Mouse (Mus musculus): ENCODE results near the gene Tle2. TPM values are rescaled to one million over a fixed set of nuclear protein-coding genes. Genes with fewer than 3 reads are reported as not detected.

Tle2 gene
- total and polyA plus RNA-seq, 2 experiments from 2014 or later = 10.4 to 11.9 TPM

GRCm38 (mm10) chr10:81633253-81634099 is 59.1 kb downstream of the Tle2 start:
- 4% methylated on average over 37 of the region's 37 CpGs for WGBS

GRCm38 (mm10) chr10:81636338-81636737 is 62.0 kb downstream of the Tle2 start:
- DNase-seq (ENCODE audit: low spot score) (no peak), ATAC-seq (ENCODE audit: insufficient read depth, low read depth) (no peak)
- Histone ChIP-seq H3K9ac (replicated peaks; ENCODE audit: low read depth, low read length) (no peak overlapping the region), H3K4me1 (ENCODE audit: control insufficient read depth, insufficient read depth) (no peaks in the 10 kb centered on the region), H3K27me3 (ENCODE audit: control insufficient read depth, insufficient read depth, low read length) (no peaks in the 10 kb centered on the region), H3K4me2 (ENCODE audit: low read depth, low read length) (no peak overlapping the region), H3K9me3 (replicated peaks; ENCODE audit: control insufficient read depth, low read length) (no peaks in the 10 kb centered on the region), H3K36me3 (replicated peaks; ENCODE audit: control insufficient read depth, insufficient read depth, low read length) (no peaks in the 10 kb centered on the region), H3K27ac (ENCODE audit: low read depth) (no peak overlapping the region), H3K4me3 (ENCODE audit: low read depth, low read length) (no peak overlapping the region)
- 16% methylated on average over 8 of the region's 8 CpGs for WGBS
- TF ChIP-seq EP300 (IDR thresholded peaks at IDR 0.05; ENCODE audit: low read depth) = no peak
- no peak for TF ChIP-seq CTCF (IDR thresholded peaks at IDR 0.05; ENCODE audit: low read depth)

More at GRCm38 (mm10) chr10:81633253-81634099, 59.1 kb downstream of the Tle2 start:
- peak overlapping the region; percentile 41 for H3K27ac ChIP-seq (ENCODE audit: low read depth)
- DNase-seq (ENCODE audit: low spot score) (peak; percentile 74), ATAC-seq (ENCODE audit: insufficient read depth, low read depth) (peak; percentile 85)
- H3K4me3 ChIP-seq (ENCODE audit: low read depth, low read length) = peak overlapping the region; percentile 52
- H3K4me2 ChIP-seq (ENCODE audit: low read depth, low read length) = peak overlapping the region; percentile 73
- no peaks in the 10 kb centered on the region for H3K36me3 ChIP-seq (replicated peaks; ENCODE audit: control insufficient read depth, insufficient read depth, low read length)
- no peaks in the 10 kb centered on the region for H3K9me3 ChIP-seq (replicated peaks; ENCODE audit: control insufficient read depth, low read length)
- no peaks in the 10 kb centered on the region for H3K4me1 ChIP-seq (ENCODE audit: control insufficient read depth, insufficient read depth)
- no peak for TF ChIP-seq EP300 (IDR thresholded peaks at IDR 0.05; ENCODE audit: low read depth)
- H3K27me3 ChIP-seq (ENCODE audit: control insufficient read depth, insufficient read depth, low read length) = no peaks in the 10 kb centered on the region
- H3K9ac ChIP-seq (replicated peaks; ENCODE audit: low read depth, low read length) = peak overlapping the region; percentile 42

- Histone ChIP-seq H3K27me3 (ENCODE audit: control insufficient read depth, insufficient read depth, low read length) (no peaks in the 10 kb centered on the region), H3K4me3 (ENCODE audit: low read depth, low read length) (no peak overlapping the region), H3K9ac (replicated peaks; ENCODE audit: low read depth, low read length) (no peak overlapping the region), H3K27ac (ENCODE audit: low read depth) (no peak overlapping the region), H3K9me3 (replicated peaks; ENCODE audit: control insufficient read depth, low read length) (no peaks in the 10 kb centered on the region), H3K4me1 (ENCODE audit: control insufficient read depth, insufficient read depth) (peaks cover 14% of the 10 kb centered on the region), H3K4me2 (ENCODE audit: low read depth, low read length) (no peak overlapping the region), H3K36me3 (replicated peaks; ENCODE audit: control insufficient read depth, insufficient read depth, low read length) (no peaks in the 10 kb centered on the region)
- no peak for ATAC-seq (ENCODE audit: insufficient read depth, low read depth)
- TF ChIP-seq CTCF (IDR thresholded peaks at IDR 0.05; ENCODE audit: low read depth) (no peak), EP300 (IDR thresholded peaks at IDR 0.05; ENCODE audit: low read depth) (no peak)
- DNase-seq (ENCODE audit: low spot score) = no peak
- 68% methylated on average over 6 of the region's 6 CpGs for WGBS
These were observed 63.7 kb downstream of the Tle2 start for GRCm38 (mm10) chr10:81638101-81638500.

Other genes with a start within 250 kb of the Tle2 start
- 4.7 and 10.5 TPM in 2 replicates for gene Tbxa2r, start 245.8 kb upstream of the Tle2 start, total RNA-seq (2014; rRNA removed; ENCODE audit: low replicate concordance)
- gene Tbxa2r, start 245.8 kb upstream of the Tle2 start, polyA plus RNA-seq (2015; fragmentation: Nextera tagmentation; extraction: Ambion mirVana) = 6.3 and 7.0 TPM in 2 replicates
- 0.08 and 0.12 TPM in 2 replicates for gene Gipc3, start 231.3 kb upstream of the Tle2 start, total RNA-seq (2014; rRNA removed; ENCODE audit: low replicate concordance)
- 0.16 and 0.21 TPM in 2 replicates for gene Gipc3, start 231.3 kb upstream of the Tle2 start, polyA plus RNA-seq (2015; fragmentation: Nextera tagmentation; extraction: Ambion mirVana)
- 63.9 and 80.7 TPM in 2 replicates for gene Hmg20b, start 224.1 kb upstream of the Tle2 start, total RNA-seq (2014; rRNA removed; ENCODE audit: low replicate concordance)
- gene Hmg20b, start 224.1 kb upstream of the Tle2 start, polyA plus RNA-seq (2015; fragmentation: Nextera tagmentation; extraction: Ambion mirVana) = 92.3 and 94.5 TPM in 2 replicates
- 20.2 and 30.5 TPM in 2 replicates for gene Mfsd12, start 217.1 kb upstream of the Tle2 start, total RNA-seq (2014; rRNA removed; ENCODE audit: low replicate concordance)
- 10.3 and 11.4 TPM in 2 replicates for gene Mfsd12, start 217.1 kb upstream of the Tle2 start, polyA plus RNA-seq (2015; fragmentation: Nextera tagmentation; extraction: Ambion mirVana)
- not detected in 2 replicates for gene 4930404N11Rik, start 208.7 kb upstream of the Tle2 start, total RNA-seq (2014; rRNA removed; ENCODE audit: low replicate concordance)
- 0.68 and 1.0 TPM in 2 replicates for gene 4930404N11Rik, start 208.7 kb upstream of the Tle2 start, polyA plus RNA-seq (2015; fragmentation: Nextera tagmentation; extraction: Ambion mirVana)
- 47.6 and 53.9 TPM in 2 replicates for gene Fzr1, start 196.0 kb upstream of the Tle2 start, total RNA-seq (2014; rRNA removed; ENCODE audit: low replicate concordance)
- gene Fzr1, start 196.0 kb upstream of the Tle2 start, polyA plus RNA-seq (2015; fragmentation: Nextera tagmentation; extraction: Ambion mirVana) = 45.8 and 48.4 TPM in 2 replicates
- 123 and 139 TPM in 2 replicates for gene Dohh, start 190.1 kb upstream of the Tle2 start, total RNA-seq (2014; rRNA removed; ENCODE audit: low replicate concordance)
- 75.2 and 77.6 TPM in 2 replicates for gene Dohh, start 190.1 kb upstream of the Tle2 start, polyA plus RNA-seq (2015; fragmentation: Nextera tagmentation; extraction: Ambion mirVana)
- 0.11 TPM in 1 of 2 replicates, not detected in the other for gene Gm48551, start 190.1 kb upstream of the Tle2 start, total RNA-seq (2014; rRNA removed; ENCODE audit: low replicate concordance)
- gene Gm48551, start 190.1 kb upstream of the Tle2 start, polyA plus RNA-seq (2015; fragmentation: Nextera tagmentation; extraction: Ambion mirVana) = 0.43 and 1.1 TPM in 2 replicates
- not detected in 2 replicates for gene Gm48552, start 185.6 kb upstream of the Tle2 start, total RNA-seq (2014; rRNA removed; ENCODE audit: low replicate concordance)
- gene Gm48552, start 185.6 kb upstream of the Tle2 start, polyA plus RNA-seq (2015; fragmentation: Nextera tagmentation; extraction: Ambion mirVana) = 0.45 and 0.70 TPM in 2 replicates
- 6.6 and 7.8 TPM in 2 replicates for gene Smim24, start 181.5 kb upstream of the Tle2 start, total RNA-seq (2014; rRNA removed; ENCODE audit: low replicate concordance)
- gene Smim24, start 181.5 kb upstream of the Tle2 start, polyA plus RNA-seq (2015; fragmentation: Nextera tagmentation; extraction: Ambion mirVana) = 3.3 and 3.8 TPM in 2 replicates
- gene Nfic, start 118.9 kb upstream of the Tle2 start, total RNA-seq (2014; rRNA removed; ENCODE audit: low replicate concordance) = 24.6 and 47.6 TPM in 2 replicates
- gene Nfic, start 118.9 kb upstream of the Tle2 start, polyA plus RNA-seq (2015; fragmentation: Nextera tagmentation; extraction: Ambion mirVana) = 73.7 and 77.9 TPM in 2 replicates
- not detected in 2 replicates for gene Celf5, start 91.9 kb upstream of the Tle2 start, total RNA-seq (2014; rRNA removed; ENCODE audit: low replicate concordance)
- 0.07 and 0.08 TPM in 2 replicates for gene Celf5, start 91.9 kb upstream of the Tle2 start, polyA plus RNA-seq (2015; fragmentation: Nextera tagmentation; extraction: Ambion mirVana)
- 88.5 and 91.5 TPM in 2 replicates for gene Ncln, start 78.2 kb upstream of the Tle2 start, total RNA-seq (2014; rRNA removed; ENCODE audit: low replicate concordance)
- gene Ncln, start 78.2 kb upstream of the Tle2 start, polyA plus RNA-seq (2015; fragmentation: Nextera tagmentation; extraction: Ambion mirVana) = 27.1 and 30.5 TPM in 2 replicates
- 0.66 TPM in 1 of 2 replicates, not detected in the other for gene S1pr4, start 74.4 kb upstream of the Tle2 start, total RNA-seq (2014; rRNA removed; ENCODE audit: low replicate concordance)
- 0.34 and 0.43 TPM in 2 replicates for gene S1pr4, start 74.4 kb upstream of the Tle2 start, polyA plus RNA-seq (2015; fragmentation: Nextera tagmentation; extraction: Ambion mirVana)
- 0.35 TPM in 1 of 2 replicates, not detected in the other for gene Gna15, start 50.3 kb upstream of the Tle2 start, total RNA-seq (2014; rRNA removed; ENCODE audit: low replicate concordance)
- gene Gna15, start 50.3 kb upstream of the Tle2 start, polyA plus RNA-seq (2015; fragmentation: Nextera tagmentation; extraction: Ambion mirVana) = 0.59 and 0.63 TPM in 2 replicates
- gene Gna11, start 29.4 kb upstream of the Tle2 start, total RNA-seq (2014; rRNA removed; ENCODE audit: low replicate concordance) = 68.2 and 83.9 TPM in 2 replicates
- gene Gna11, start 29.4 kb upstream of the Tle2 start, polyA plus RNA-seq (2015; fragmentation: Nextera tagmentation; extraction: Ambion mirVana) = 50.1 and 52.4 TPM in 2 replicates
- gene Aes, start 15.1 kb upstream of the Tle2 start, total RNA-seq (2014; rRNA removed; ENCODE audit: low replicate concordance) = 851 and 870 TPM in 2 replicates
- gene Aes, start 15.1 kb upstream of the Tle2 start, polyA plus RNA-seq (2015; fragmentation: Nextera tagmentation; extraction: Ambion mirVana) = 765 and 767 TPM in 2 replicates
- 18.6 and 41.4 TPM in 2 replicates for gene Tle6, start 26.5 kb downstream of the Tle2 start, total RNA-seq (2014; rRNA removed; ENCODE audit: low replicate concordance)
- gene Tle6, start 26.5 kb downstream of the Tle2 start, polyA plus RNA-seq (2015; fragmentation: Nextera tagmentation; extraction: Ambion mirVana) = 19.3 and 23.1 TPM in 2 replicates
- 1.7 and 2.7 TPM in 2 replicates for gene BC025920, start 31.7 kb downstream of the Tle2 start, total RNA-seq (2014; rRNA removed; ENCODE audit: low replicate concordance)
- 0.38 and 0.44 TPM in 2 replicates for gene BC025920, start 31.7 kb downstream of the Tle2 start, polyA plus RNA-seq (2015; fragmentation: Nextera tagmentation; extraction: Ambion mirVana)
- gene Sirt6, start 53.2 kb downstream of the Tle2 start, total RNA-seq (2014; rRNA removed; ENCODE audit: low replicate concordance) = 10.9 and 24.7 TPM in 2 replicates
- gene Sirt6, start 53.2 kb downstream of the Tle2 start, polyA plus RNA-seq (2015; fragmentation: Nextera tagmentation; extraction: Ambion mirVana) = 16.2 and 16.6 TPM in 2 replicates
- gene Ankrd24, start 54.0 kb downstream of the Tle2 start, total RNA-seq (2014; rRNA removed; ENCODE audit: low replicate concordance) = 48.5 and 54.5 TPM in 2 replicates
- 8.9 and 9.1 TPM in 2 replicates for gene Ankrd24, start 54.0 kb downstream of the Tle2 start, polyA plus RNA-seq (2015; fragmentation: Nextera tagmentation; extraction: Ambion mirVana)
- 1.5 and 2.6 TPM in 2 replicates for gene Gm10778, start 74.5 kb downstream of the Tle2 start, total RNA-seq (2014; rRNA removed; ENCODE audit: low replicate concordance)
- gene Gm10778, start 74.5 kb downstream of the Tle2 start, polyA plus RNA-seq (2015; fragmentation: Nextera tagmentation; extraction: Ambion mirVana) = 2.3 and 2.6 TPM in 2 replicates
- gene Zfp433, start 130.3 kb downstream of the Tle2 start, total RNA-seq (2014; rRNA removed; ENCODE audit: low replicate concordance) = 5.5 and 12.4 TPM in 2 replicates
- 9.3 and 9.9 TPM in 2 replicates for gene Zfp433, start 130.3 kb downstream of the Tle2 start, polyA plus RNA-seq (2015; fragmentation: Nextera tagmentation; extraction: Ambion mirVana)
- 1.3 and 4.8 TPM in 2 replicates for gene Gm3055, start 196.6 kb downstream of the Tle2 start, total RNA-seq (2014; rRNA removed; ENCODE audit: low replicate concordance)
- 2.2 and 2.9 TPM in 2 replicates for gene Gm3055, start 196.6 kb downstream of the Tle2 start, polyA plus RNA-seq (2015; fragmentation: Nextera tagmentation; extraction: Ambion mirVana)
- gene Gm4767, start 237.6 kb downstream of the Tle2 start, total RNA-seq (2014; rRNA removed; ENCODE audit: low replicate concordance) = 1.1 TPM in 1 of 2 replicates, not detected in the other
- gene Gm4767, start 237.6 kb downstream of the Tle2 start, polyA plus RNA-seq (2015; fragmentation: Nextera tagmentation; extraction: Ambion mirVana) = 1.5 and 1.7 TPM in 2 replicates

Measured in heart, postnatal 0 days (tissue).